Mouse (Mus musculus) intestine, postnatal 0 days (tissue): ENCODE results near the gene Stambpl1. TPM values are rescaled to one million over a fixed set of nuclear protein-coding genes. Genes with fewer than 3 reads are reported as not detected.
A peak's percentile ranks its signal among the peaks of the same experiment; 100 is the strongest.

Experiments
- ATAC-seq: fragments of 200-750 bp; cut with Nextera tagmentation; 2 replicates; pipeline ENCODE4 v1.8.0; 2017; ENCODE audit warnings: mild to moderate bottlenecking, moderate TSS enrichment, moderate library complexity
- H3K27ac ChIP-seq: fragments of 300-500 bp; sonication (generic); 2 replicates; pipeline ENCODE4 v1.5.1; 2014; ENCODE audit warnings: mild to moderate bottlenecking, low read depth, low read length, moderate library complexity
- H3K27me3 ChIP-seq: fragments of 300-500 bp; sonication (generic); replicated peaks from 2 replicates; pipeline ENCODE4 v1.6.1; 2014; ENCODE audit warnings: low read length, mixed read lengths; ENCODE audit not compliant: control insufficient read depth, insufficient read depth
- H3K36me3 ChIP-seq: fragments of 300-500 bp; sonication (generic); 2 replicates; pipeline ENCODE4 v1.6.1; 2014; ENCODE audit warnings: mild to moderate bottlenecking, moderate library complexity; ENCODE audit not compliant: control insufficient read depth, insufficient read depth
- H3K4me1 ChIP-seq: fragments of 300-500 bp; sonication (generic); replicated peaks from 2 replicates; pipeline ENCODE4 v1.6.1; 2014; ENCODE audit warnings: antibody characterized with exemption, low read length, mixed read lengths; ENCODE audit not compliant: control insufficient read depth, insufficient read depth
- H3K4me2 ChIP-seq: fragments of 300-500 bp; sonication (generic); replicated peaks from 2 replicates; pipeline ENCODE4 v1.6.1; 2014; ENCODE audit warnings: low read depth, mild to moderate bottlenecking, moderate library complexity
- H3K4me3 ChIP-seq: fragments of 300-500 bp; sonication (generic); 2 replicates; pipeline ENCODE4 v1.5.1; 2014; ENCODE audit warnings: low read depth, low read length
- H3K9ac ChIP-seq: fragments of 300-500 bp; sonication (generic); 2 replicates; pipeline ENCODE4 v1.6.1; 2014; ENCODE audit warnings: mild to moderate bottlenecking, low read depth, low read length
- H3K9me3 ChIP-seq: fragments of 300-500 bp; sonication (generic); 2 replicates; pipeline ENCODE4 v1.6.1; 2016; ENCODE audit warnings: mixed run types; ENCODE audit not compliant: control insufficient read depth
- CTCF ChIP-seq: sonication (generic); IDR thresholded peaks from 2 replicates; pipeline ENCODE4 v1.5.1; 2016; ENCODE audit warnings: low read depth, mild to moderate bottlenecking, control low read depth, antibody characterized with exemption, moderate library complexity
- WGBS: fragments of 180-500 bp; shearing (Covaris S2); extraction: QIAGEN DNeasy Blood & Tissue Kit; methylation state at CpG from one replicate; pipeline ENCODE4 v1.1.7; 2014; 5-methylcytosine and 5-hydroxymethylcytosine counted together
- polyA plus RNA-seq: library from polyadenylated mRNA; unstranded; fragments of >200 nt; fragmentation: Nextera tagmentation; extraction: Ambion mirVana; gene quantifications from 2 replicates; pipeline ENCODE4 v1.2.1, GENCODE M21; 2015

Stambpl1 gene
- 14.8 and 16.8 TPM in 2 replicates for polyA plus RNA-seq

DNA sequence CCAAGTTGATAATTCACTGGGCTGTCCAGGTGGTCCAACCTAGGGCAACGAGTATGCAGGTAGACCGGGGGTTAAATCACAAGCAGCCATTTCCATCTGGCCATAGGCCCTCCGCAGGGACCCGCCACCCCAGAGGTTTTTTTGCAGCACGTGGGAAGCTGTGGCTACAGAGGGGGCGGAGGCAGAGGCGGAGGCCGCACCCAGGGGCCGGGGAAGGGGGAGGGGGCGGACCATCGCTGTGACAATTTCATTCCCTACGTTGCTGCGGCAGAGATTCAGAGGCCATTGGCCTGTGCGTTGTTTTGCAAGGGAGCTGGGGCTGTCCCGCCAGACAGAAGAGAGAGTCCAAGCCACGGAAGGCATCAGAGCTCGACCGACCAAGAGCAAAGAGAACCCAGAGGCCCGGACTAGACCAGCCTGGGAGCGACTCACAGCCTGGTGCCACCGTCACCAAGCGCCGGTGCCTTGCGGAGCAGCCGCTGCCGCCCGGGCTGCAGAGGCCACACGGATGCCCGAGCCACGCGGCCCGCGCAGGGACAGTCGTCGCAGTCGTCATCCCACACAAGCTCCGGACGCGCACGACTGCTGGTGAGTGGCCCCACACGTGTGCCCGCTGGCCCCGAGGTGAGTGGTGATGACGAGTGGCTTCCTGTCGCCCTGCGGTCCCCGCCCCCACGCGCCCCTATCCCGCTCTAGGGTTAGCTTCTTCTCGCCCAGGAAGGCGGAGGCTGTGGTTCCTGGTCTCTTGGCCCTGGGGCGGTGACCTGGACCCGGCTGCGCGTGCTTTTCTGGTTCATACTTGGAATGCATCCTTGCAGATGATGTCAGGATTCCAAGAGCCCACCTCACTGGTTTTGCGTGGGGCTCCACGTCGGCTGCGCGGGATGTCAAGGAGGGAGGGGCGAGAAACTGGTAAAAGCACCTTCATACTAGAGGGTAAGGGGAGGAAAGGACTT lies at the start of gene Stambpl1:
Gene Stambpl1 (plus strand): TSS at position 222 of the 956 bp plus-strand sequence.
- Histone ChIP-seq H3K9ac (peak within 1 kb of the TSS; percentile 77), H3K27ac (peak within 1 kb of the TSS; percentile 90), H3K9me3 (no peaks in the 10 kb centered on the region), H3K27me3 (no peaks in the 10 kb centered on the region), H3K4me3 (peak within 1 kb of the TSS; percentile 75), H3K36me3 (no peaks in the 10 kb centered on the region), H3K4me1 (no peaks in the 10 kb centered on the region), H3K4me2 (peak within 1 kb of the TSS; percentile 87)
- TF ChIP-seq CTCF: no peak
- ATAC-seq: peak; percentile 89
- WGBS: under 1% methylated on average over 62 of the region's 62 CpGs

DNA sequence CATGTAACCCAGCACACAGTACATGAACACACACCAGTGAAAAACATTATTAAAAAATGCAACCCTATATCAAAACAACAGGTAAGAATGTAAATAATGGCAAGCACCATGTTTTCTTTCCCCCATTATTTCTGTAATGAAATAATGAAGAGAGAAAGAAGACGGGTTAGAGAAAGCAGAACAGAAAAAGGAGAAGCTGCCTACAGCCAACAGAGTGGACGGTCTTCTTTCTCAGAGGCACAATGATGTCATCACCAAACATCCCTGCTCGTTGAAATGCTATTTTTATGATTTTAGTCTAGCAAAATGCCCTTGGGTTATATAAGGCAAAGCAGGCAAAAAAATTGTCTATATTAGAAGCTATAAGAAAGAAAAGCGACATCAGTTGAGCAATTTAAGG lies 43.6 kb upstream of the Stambpl1 start:
- Histone ChIP-seq H3K4me1 (no peaks in the 10 kb centered on the region), H3K4me2 (no peak overlapping the region), H3K36me3 (no peaks in the 10 kb centered on the region), H3K27ac (no peak overlapping the region), H3K9me3 (no peaks in the 10 kb centered on the region), H3K9ac (no peak overlapping the region), H3K4me3 (no peak overlapping the region), H3K27me3 (no peaks in the 10 kb centered on the region)
- no peak for ATAC-seq
- WGBS: 63% methylated on average over 4 of the region's 4 CpGs
- TF ChIP-seq CTCF: no peak

GRCm38 (mm10) chr19:34151909-34152308 lies 40.1 kb upstream of the Stambpl1 start:
- no peak for ATAC-seq
- Histone ChIP-seq H3K9me3 (no peaks in the 10 kb centered on the region), H3K27me3 (no peaks in the 10 kb centered on the region), H3K27ac (no peak overlapping the region), H3K36me3 (no peaks in the 10 kb centered on the region), H3K4me2 (no peak overlapping the region), H3K4me3 (no peak overlapping the region), H3K9ac (no peak overlapping the region), H3K4me1 (no peaks in the 10 kb centered on the region)
- WGBS: 75% methylated on average over 1 of the region's 1 CpGs
- peak; percentile 83 for TF ChIP-seq CTCF

- no peak for TF ChIP-seq CTCF
- Histone ChIP-seq H3K36me3 (no peaks in the 10 kb centered on the region), H3K27me3 (no peaks in the 10 kb centered on the region), H3K4me1 (no peaks in the 10 kb centered on the region), H3K4me2 (no peak overlapping the region), H3K9me3 (no peaks in the 10 kb centered on the region), H3K9ac (no peak overlapping the region), H3K27ac (no peak overlapping the region), H3K4me3 (no peak overlapping the region)
- WGBS: 81% methylated on average over 6 of the region's 6 CpGs
- ATAC-seq: no peak
These were observed 38.5 kb upstream of the Stambpl1 start for GRCm38 (mm10) chr19:34153263-34154144.

DNA sequence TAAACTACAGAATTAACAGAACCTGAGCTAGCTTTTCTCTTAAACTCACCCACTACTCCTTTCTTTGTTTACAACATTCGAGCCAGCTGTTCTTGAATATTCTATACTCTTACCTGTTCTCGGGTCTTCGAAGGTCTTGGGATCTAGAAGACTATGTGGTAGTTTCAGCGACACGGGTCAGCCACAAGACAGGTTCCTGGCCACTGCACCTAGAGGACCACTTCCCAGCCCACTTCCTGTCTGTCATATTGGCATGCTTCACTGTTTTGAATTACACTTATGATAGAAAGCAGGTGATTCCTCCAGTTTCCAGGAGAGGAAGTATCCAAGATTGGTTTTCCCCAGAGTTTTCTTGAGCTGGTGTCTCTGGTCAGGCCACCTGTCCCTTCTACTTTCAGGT lies 29.3 kb upstream of the Stambpl1 start:
- Histone ChIP-seq H3K36me3 (no peaks in the 10 kb centered on the region), H3K27ac (no peak overlapping the region), H3K27me3 (no peaks in the 10 kb centered on the region), H3K4me2 (no peak overlapping the region), H3K9ac (no peak overlapping the region), H3K4me3 (no peak overlapping the region), H3K9me3 (no peaks in the 10 kb centered on the region), H3K4me1 (no peaks in the 10 kb centered on the region)
- no peak for ATAC-seq
- WGBS: 84% methylated on average over 5 of the region's 5 CpGs
- no peak for TF ChIP-seq CTCF

GRCm38 (mm10) chr19:34165891-34166290 lies 26.1 kb upstream of the Stambpl1 start, which contains the start of gene Ankrd22:
Gene Ankrd22, minus strand, starts transcription at chr19:34166053.
- WGBS: 30% methylated on average over 5 of the region's 5 CpGs
- peak within 1 kb of the TSS; percentile 14; the same call in 1 of the 2 replicates for H3K4me2 ChIP-seq

More at GRCm38 (mm10) chr19:34165891-34166290, 26.1 kb upstream of the Stambpl1 start, which contains the start of gene Ankrd22:
- H3K4me1 ChIP-seq: no peaks in the 10 kb centered on the region
- no peaks in the 10 kb centered on the region for H3K36me3 ChIP-seq
- H3K4me3 ChIP-seq: no peak within 1 kb of the TSS
- H3K27me3 ChIP-seq: no peaks in the 10 kb centered on the region
- H3K27ac ChIP-seq: peak within 1 kb of the TSS; percentile 42; the same call in 1 of the 2 replicates
- no peak within 1 kb of the TSS for H3K9ac ChIP-seq
- TF ChIP-seq CTCF: no peak
- ATAC-seq: peak; percentile 99
- H3K9me3 ChIP-seq: no peaks in the 10 kb centered on the region
